Mouse (Mus musculus) lung, postnatal 10 days (tissue): ENCODE measurements around the gene Gm16253.

Experiments
- DNase-seq: peaks from one replicate; pipeline ENCODE4 v3.0.0; 2021

The Gm16253 gene

GRCm38 (mm10) chr3:96575272-96575984, 1.4 kb upstream of the Gm16253 start:
- no peak for DNase-seq

- peak; percentile 93 for DNase-seq
Observed at GRCm38 (mm10) chr3:96576005-96576658, 652 bp upstream of the Gm16253 start.

- no peak for DNase-seq
Observed at GRCm38 (mm10) chr3:96577566-96577965, 782 bp downstream of the Gm16253 start.

GRCm38 (mm10) chr3:96578561-96579238, 1.9 kb downstream of the Gm16253 start:
- peak; percentile 11 for DNase-seq

GRCm38 (mm10) chr3:96579239-96579750, 2.5 kb downstream of the Gm16253 start:
- DNase-seq = no peak

- peak; percentile 94 for DNase-seq
Observed at GRCm38 (mm10) chr3:96579885-96580454, 3.2 kb downstream of the Gm16253 start.

GRCm38 (mm10) chr3:96581141-96581540, 4.4 kb downstream of the Gm16253 start:
- DNase-seq = peak; percentile 2

GRCm38 (mm10) chr3:96581771-96582515, 5.2 kb downstream of the Gm16253 start:
- no peak for DNase-seq

GRCm38 (mm10) chr3:96583386-96583785, 6.6 kb downstream of the Gm16253 start:
- no peak for DNase-seq

- no peak for DNase-seq
Observed at GRCm38 (mm10) chr3:96590657-96591056, 13.9 kb downstream of the Gm16253 start.

GRCm38 (mm10) chr3:96593374-96593773, 16.6 kb downstream of the Gm16253 start:
- peak; percentile 53 for DNase-seq

GRCm38 (mm10) chr3:96593790-96594560, 17.2 kb downstream of the Gm16253 start, which contains the start of gene Polr3gl:
Gene Polr3gl, minus strand, starts transcription at chr3:96594181.
- peak; percentile 97 for DNase-seq

- no peak for DNase-seq
Observed at GRCm38 (mm10) chr3:96594851-96595250, 18.1 kb downstream of the Gm16253 start.

GRCm38 (mm10) chr3:96595661-96596060, 18.9 kb downstream of the Gm16253 start:
- no peak for DNase-seq

GRCm38 (mm10) chr3:96596228-96596707, 19.5 kb downstream of the Gm16253 start, which contains the start of gene Ankrd34a:
Gene Ankrd34a, plus strand, starts transcription at chr3:96596636.
- DNase-seq = peak; percentile 61

GRCm38 (mm10) chr3:96596855-96597254, 20.1 kb downstream of the Gm16253 start:
- no peak for DNase-seq

- no peak for DNase-seq
Observed at GRCm38 (mm10) chr3:96597435-96597891, 20.7 kb downstream of the Gm16253 start.

- DNase-seq = peak; percentile 83
Observed at GRCm38 (mm10) chr3:96598156-96599068, 21.6 kb downstream of the Gm16253 start.

GRCm38 (mm10) chr3:96599069-96599393, 22.2 kb downstream of the Gm16253 start:
- DNase-seq = no peak

GRCm38 (mm10) chr3:96599411-96599810, 22.6 kb downstream of the Gm16253 start:
- no peak for DNase-seq
